Mouse (Mus musculus) G1E (cell line): ENCODE measurements around the gene Pde10a.

ENCODE experiments used
- CTCF ChIP-seq: IDR thresholded peaks from 2 replicates; pipeline ENCODE4 v1.5.1; 2012; ENCODE audit warnings: low read depth, low read length, inconsistent platforms, mixed read lengths
- GATA1 ChIP-seq: IDR thresholded peaks from 2 replicates; pipeline ENCODE4 v1.6.1; 2012; ENCODE audit warnings: borderline replicate concordance, low read length, inconsistent platforms, mixed read lengths
- GATA2 ChIP-seq: IDR thresholded peaks from 2 replicates; pipeline ENCODE4 v1.6.1; 2012; ENCODE audit warnings: low read depth, low read length, inconsistent platforms, borderline replicate concordance
- POLR2AphosphoS5 ChIP-seq: IDR thresholded peaks from 2 replicates; pipeline ENCODE4 v1.6.1; 2012; ENCODE audit warnings: low read depth, low read length, inconsistent platforms; ENCODE audit not compliant: insufficient replicate concordance
- TAL1 ChIP-seq: conservative IDR thresholded peaks from 2 replicates; pipeline ENCODE4 v1.6.1; 2012; ENCODE audit warnings: low read depth, low read length, inconsistent platforms, mixed read lengths

- TF ChIP-seq CTCF (no peak), POLR2AphosphoS5 (no peak), GATA1 (no peak), TAL1 (no peak), GATA2 (no peak)
Observed at GRCm38 (mm10) chr17:8976745-8977144, 451.6 kb downstream of the Pde10a start.
